Mouse (Mus musculus): Measurements from ENCODE around the gene Bpifb4. TPM values are rescaled to one million over a fixed set of nuclear protein-coding genes. Genes with fewer than 3 reads are reported as not detected.

Gene Bpifb4
- polyA plus RNA-seq, 1 experiment, result not detected

- H3K27ac ChIP-seq (replicated peaks; ENCODE audit: low read depth, low read length), result no peak overlapping the region
- H3K4me1 ChIP-seq (ENCODE audit: control insufficient read depth, insufficient read depth, insufficient read length, low read length), result no peaks in the 10 kb centered on the region
- H3K4me3 ChIP-seq (ENCODE audit: insufficient read depth, low read depth, low read length), result no peak overlapping the region
Observed at GRCm38 (mm10) chr2:153962821-153963331, 24.9 kb downstream of the Bpifb4 start.

GRCm38 (mm10) chr2:153963334-153963733 is 25.3 kb downstream of the Bpifb4 start:
- Histone ChIP-seq H3K4me1 (ENCODE audit: control insufficient read depth, insufficient read depth, insufficient read length, low read length) (no peaks in the 10 kb centered on the region), H3K27ac (replicated peaks; ENCODE audit: low read depth, low read length) (no peak overlapping the region), H3K4me3 (ENCODE audit: insufficient read depth, low read depth, low read length) (no peak overlapping the region)

DNA sequence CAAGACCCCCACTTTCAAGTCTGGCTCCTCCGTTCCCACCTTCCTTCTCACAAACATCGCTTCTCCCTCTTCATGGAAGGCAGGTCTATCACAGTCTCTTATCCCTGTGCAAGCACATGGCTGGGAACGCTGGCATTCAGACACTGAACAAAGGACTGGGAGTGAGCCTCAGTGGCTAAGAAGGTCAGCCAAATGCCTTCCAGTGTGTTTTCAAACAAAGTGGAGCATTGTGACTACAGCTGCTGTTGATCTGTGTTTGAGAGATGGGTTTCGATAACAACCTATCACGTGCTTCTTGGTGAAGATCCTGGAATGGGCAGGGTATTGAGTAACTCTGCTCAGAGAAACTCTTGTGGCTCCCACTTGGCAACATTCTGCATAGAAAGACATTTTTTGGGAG is 32.2 kb downstream of the Bpifb4 start:
- no peak overlapping the region for H3K27ac ChIP-seq (replicated peaks; ENCODE audit: low read depth, low read length)
- no peaks in the 10 kb centered on the region for H3K4me1 ChIP-seq (ENCODE audit: control insufficient read depth, insufficient read depth, insufficient read length, low read length)
- no peak overlapping the region for H3K4me3 ChIP-seq (ENCODE audit: insufficient read depth, low read depth, low read length)

DNA sequence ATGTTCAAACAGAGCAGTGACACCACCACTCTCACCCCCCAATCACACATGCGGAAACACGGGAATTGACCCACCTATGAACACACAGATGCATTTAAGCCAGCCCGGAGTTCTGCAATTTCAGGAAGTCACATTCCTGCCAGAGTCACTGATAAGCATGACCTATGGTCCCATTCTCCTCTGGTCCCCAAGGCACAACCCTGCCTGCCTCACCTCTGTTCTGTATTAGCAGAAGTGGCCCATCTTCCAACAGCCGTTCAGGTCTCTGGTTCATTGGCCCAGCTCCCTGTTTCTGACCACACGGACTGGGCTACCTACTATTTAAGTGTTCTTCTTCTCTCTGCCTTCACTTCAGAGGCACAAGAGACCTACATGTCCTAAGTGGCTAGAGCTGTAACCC is 36.6 kb downstream of the Bpifb4 start, which contains the start of gene Bpifa6:
TSS of gene Bpifa6 (plus strand) at position 364 of the 400 bp plus-strand sequence.
- H3K4me3 ChIP-seq (ENCODE audit: insufficient read depth, low read depth, low read length), result no peak within 1 kb of the TSS
- H3K4me1 ChIP-seq (ENCODE audit: control insufficient read depth, insufficient read depth, insufficient read length, low read length), result no peaks in the 10 kb centered on the region
- H3K27ac ChIP-seq (replicated peaks; ENCODE audit: low read depth, low read length), result no peak within 1 kb of the TSS

GRCm38 (mm10) chr2:153995770-153996169 is 57.8 kb downstream of the Bpifb4 start:
- Histone ChIP-seq H3K27ac (replicated peaks; ENCODE audit: low read depth, low read length) (no peak overlapping the region), H3K4me1 (ENCODE audit: control insufficient read depth, insufficient read depth, insufficient read length, low read length) (no peaks in the 10 kb centered on the region), H3K4me3 (ENCODE audit: insufficient read depth, low read depth, low read length) (no peak overlapping the region)

GRCm38 (mm10) chr2:154000501-154000900 is 62.5 kb downstream of the Bpifb4 start:
- no peaks in the 10 kb centered on the region for H3K4me1 ChIP-seq (ENCODE audit: control insufficient read depth, insufficient read depth, insufficient read length, low read length)
- no peak overlapping the region for H3K4me3 ChIP-seq (ENCODE audit: insufficient read depth, low read depth, low read length)
- no peak overlapping the region for H3K27ac ChIP-seq (replicated peaks; ENCODE audit: low read depth, low read length)

- Histone ChIP-seq H3K4me3 (ENCODE audit: insufficient read depth, low read depth, low read length) (no peak overlapping the region), H3K27ac (replicated peaks; ENCODE audit: low read depth, low read length) (no peak overlapping the region), H3K4me1 (ENCODE audit: control insufficient read depth, insufficient read depth, insufficient read length, low read length) (no peaks in the 10 kb centered on the region)
Observed at GRCm38 (mm10) chr2:154001056-154001455, 63.0 kb downstream of the Bpifb4 start.

DNA sequence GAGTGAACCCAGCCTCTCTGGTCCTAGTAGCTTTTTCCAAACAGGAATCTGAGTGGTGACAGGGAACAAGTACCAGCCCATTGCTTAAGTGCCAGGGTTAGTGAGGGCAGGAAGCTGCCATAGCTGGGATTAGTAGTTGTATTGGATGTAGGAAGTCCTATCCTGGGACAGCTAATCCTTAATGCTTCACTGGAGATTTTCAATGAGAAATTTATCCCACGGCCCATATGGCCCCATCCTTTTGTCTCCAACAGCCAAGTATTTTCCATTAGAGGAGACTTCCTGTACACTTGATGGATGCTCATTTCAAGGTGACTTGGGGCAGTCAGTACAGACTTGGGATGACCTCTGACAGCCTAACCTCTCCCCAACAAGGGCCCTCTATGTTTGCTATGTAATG is 66.4 kb downstream of the Bpifb4 start:
- Histone ChIP-seq H3K4me1 (ENCODE audit: control insufficient read depth, insufficient read depth, insufficient read length, low read length) (no peaks in the 10 kb centered on the region), H3K27ac (replicated peaks; ENCODE audit: low read depth, low read length) (no peak overlapping the region), H3K4me3 (ENCODE audit: insufficient read depth, low read depth, low read length) (no peak overlapping the region)

DNA sequence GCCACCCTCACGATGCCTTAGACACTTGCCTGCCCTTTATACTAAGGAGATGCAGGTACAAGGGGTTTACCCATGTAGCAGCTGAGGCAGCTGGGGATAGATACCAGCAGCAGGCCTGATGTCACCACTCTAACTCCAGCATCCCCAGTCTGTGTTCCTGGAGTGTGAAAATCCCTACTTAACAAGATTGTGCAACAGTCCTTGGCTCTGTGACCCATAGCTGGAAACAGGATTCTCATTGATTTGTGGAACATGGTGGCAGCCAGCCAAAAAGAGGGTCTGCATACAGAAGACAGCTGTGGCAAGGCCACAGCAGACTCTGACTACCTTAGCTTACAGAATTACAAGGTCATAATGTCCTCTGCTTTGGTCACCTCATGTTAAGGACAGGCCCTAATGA is 67.1 kb downstream of the Bpifb4 start:
- no peak overlapping the region for H3K27ac ChIP-seq (replicated peaks; ENCODE audit: low read depth, low read length)
- no peak overlapping the region for H3K4me3 ChIP-seq (ENCODE audit: insufficient read depth, low read depth, low read length)
- H3K4me1 ChIP-seq (ENCODE audit: control insufficient read depth, insufficient read depth, insufficient read length, low read length), result no peaks in the 10 kb centered on the region

- Histone ChIP-seq H3K4me3 (ENCODE audit: insufficient read depth, low read depth, low read length) (no peak overlapping the region), H3K4me1 (ENCODE audit: control insufficient read depth, insufficient read depth, insufficient read length, low read length) (no peaks in the 10 kb centered on the region), H3K27ac (replicated peaks; ENCODE audit: low read depth, low read length) (no peak overlapping the region)
Observed at GRCm38 (mm10) chr2:154005734-154006133, 67.7 kb downstream of the Bpifb4 start.

DNA sequence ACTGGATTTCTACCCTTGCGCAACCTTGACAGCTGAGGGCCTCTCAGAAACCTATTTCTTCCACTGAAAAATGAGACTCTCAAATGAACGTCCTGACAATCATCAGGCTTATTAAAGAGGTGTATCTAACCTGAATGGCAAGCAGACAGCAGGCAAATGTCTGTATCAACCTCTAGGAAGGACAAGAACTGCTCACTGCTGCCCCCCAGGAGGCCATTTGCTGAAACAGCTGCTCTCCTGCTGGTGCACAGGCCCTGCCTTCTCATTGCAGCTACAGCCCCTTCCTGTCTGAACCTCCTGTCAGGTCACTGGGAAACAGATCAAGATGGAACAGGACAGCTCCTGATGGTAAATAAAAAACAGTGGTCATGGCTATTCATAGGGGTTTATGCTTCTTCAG is 68.3 kb downstream of the Bpifb4 start:
- Histone ChIP-seq H3K27ac (replicated peaks; ENCODE audit: low read depth, low read length) (no peak overlapping the region), H3K4me3 (ENCODE audit: insufficient read depth, low read depth, low read length) (no peak overlapping the region), H3K4me1 (ENCODE audit: control insufficient read depth, insufficient read depth, insufficient read length, low read length) (no peaks in the 10 kb centered on the region)

DNA sequence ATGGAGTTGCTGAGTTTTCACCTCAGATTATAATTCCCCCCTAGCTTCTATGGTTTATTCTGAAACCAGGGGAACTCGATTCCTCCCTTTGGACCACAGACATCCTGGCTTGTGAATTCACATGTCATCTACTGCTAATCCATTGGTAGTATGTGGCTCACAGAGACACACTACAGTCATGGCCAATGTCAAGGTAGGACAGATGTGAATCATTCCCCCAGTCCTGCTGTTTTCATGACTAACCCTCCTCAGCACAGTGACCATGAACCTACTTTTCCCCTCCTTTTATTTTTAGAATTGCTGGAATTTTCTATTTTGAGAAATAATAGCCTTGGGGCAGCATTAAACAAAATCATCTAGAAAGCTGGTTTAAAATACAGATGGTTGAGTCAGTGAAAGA is 69.4 kb downstream of the Bpifb4 start:
- no peaks in the 10 kb centered on the region for H3K4me1 ChIP-seq (ENCODE audit: control insufficient read depth, insufficient read depth, insufficient read length, low read length)
- H3K4me3 ChIP-seq (ENCODE audit: insufficient read depth, low read depth, low read length), result no peak overlapping the region
- no peak overlapping the region for H3K27ac ChIP-seq (replicated peaks; ENCODE audit: low read depth, low read length)

GRCm38 (mm10) chr2:154007965-154008364 is 70.0 kb downstream of the Bpifb4 start, which contains the start of gene Bpifa2:
Bpifa2 (plus strand) TSS chr2:154008265.
- H3K27ac ChIP-seq (replicated peaks; ENCODE audit: low read depth, low read length), result no peak within 1 kb of the TSS
- no peak within 1 kb of the TSS for H3K4me3 ChIP-seq (ENCODE audit: insufficient read depth, low read depth, low read length)
- H3K4me1 ChIP-seq (ENCODE audit: control insufficient read depth, insufficient read depth, insufficient read length, low read length), result no peaks in the 10 kb centered on the region

Other genes with a start within 250 kb of the Bpifb4 start
- not detected in 2 replicates for gene Dnmt3c, start 241.6 kb upstream of the Bpifb4 start, polyA plus RNA-seq (2012; ENCODE audit: insufficient read depth, insufficient read length, missing spikeins)
- gene Mapre1, start 196.9 kb upstream of the Bpifb4 start, polyA plus RNA-seq (2012; ENCODE audit: insufficient read depth, insufficient read length, missing spikeins), result 38.9 and 42.6 TPM in 2 replicates
- gene Efcab8, start 158.3 kb upstream of the Bpifb4 start, polyA plus RNA-seq (2012; ENCODE audit: insufficient read depth, insufficient read length, missing spikeins), result 0.63 and 1.5 TPM in 2 replicates
- gene Sun5, start 67.1 kb upstream of the Bpifb4 start, polyA plus RNA-seq (2012; ENCODE audit: insufficient read depth, insufficient read length, missing spikeins), result not detected in 2 replicates
- gene Bpifb2, start 63.2 kb upstream of the Bpifb4 start, polyA plus RNA-seq (2012; ENCODE audit: insufficient read depth, insufficient read length, missing spikeins), result not detected in 2 replicates
- not detected in 2 replicates for gene Bpifb6, start 37.8 kb upstream of the Bpifb4 start, polyA plus RNA-seq (2012; ENCODE audit: insufficient read depth, insufficient read length, missing spikeins)
- gene Bpifb3, start 20.0 kb upstream of the Bpifb4 start, polyA plus RNA-seq (2012; ENCODE audit: insufficient read depth, insufficient read length, missing spikeins), result not detected in 2 replicates
- not detected in 2 replicates for gene Bpifa6, start 36.7 kb downstream of the Bpifb4 start, polyA plus RNA-seq (2012; ENCODE audit: insufficient read depth, insufficient read length, missing spikeins)
- not detected in 2 replicates for gene Bpifa2, start 70.1 kb downstream of the Bpifb4 start, polyA plus RNA-seq (2012; ENCODE audit: insufficient read depth, insufficient read length, missing spikeins)
- gene Bpifa3, start 192.1 kb downstream of the Bpifb4 start, polyA plus RNA-seq (2012; ENCODE audit: insufficient read depth, insufficient read length, missing spikeins), result not detected in 2 replicates
- not detected in 2 replicates for gene Bpifa1, start 204.7 kb downstream of the Bpifb4 start, polyA plus RNA-seq (2012; ENCODE audit: insufficient read depth, insufficient read length, missing spikeins)
- gene Bpifa5, start 224.4 kb downstream of the Bpifb4 start, polyA plus RNA-seq (2012; ENCODE audit: insufficient read depth, insufficient read length, missing spikeins), result not detected in 2 replicates

All from brown adipose tissue, adult 24 weeks (tissue).